Mouse (Mus musculus) brain, embryonic 14.5 days (tissue): Measurements from ENCODE around the gene Marc1.

Experiments used
- CTCF ChIP-seq: fragments of 200-500 bp; IDR thresholded peaks from 2 replicates; pipeline ENCODE4 v1.5.1; 2012; ENCODE audit warnings: inconsistent platforms, mild to moderate bottlenecking, moderate library complexity, borderline replicate concordance; ENCODE audit not compliant: insufficient read depth, insufficient read length; ENCODE audit errors: extremely low read depth
- POLR2A ChIP-seq: fragments of 200-500 bp; IDR thresholded peaks from 2 replicates; pipeline ENCODE4 v1.6.1; 2012; ENCODE audit warnings: mild to moderate bottlenecking, inconsistent platforms, borderline replicate concordance; ENCODE audit not compliant: poor library complexity, insufficient read depth, insufficient read length, severe bottlenecking; ENCODE audit errors: extremely low read depth

- no peak for TF ChIP-seq CTCF
- no peak for TF ChIP-seq POLR2A
Measured at GRCm38 (mm10) chr1:184811716-184812250, 670 bp upstream of the Marc1 start.
